Mouse (Mus musculus) c-Kit-positive CD71-positive TER-119-negative erythroid progenitor cells, embryonic 14.5 days (primary cell): ENCODE results near the gene Fate1.
A peak's percentile ranks its signal among the peaks of the same experiment; 100 is the strongest.
"Not testable (repeated sequence)": the region's sequence is repeated elsewhere in the genome, so short reads cannot be mapped to it uniquely, and the experiment has no call there.

Experiments
- DNase-seq: peaks from one replicate; pipeline ENCODE4 v3.0.0-alpha.2; 2013; ENCODE audit warnings: low read depth

Fate1 gene

GRCm38 (mm10) chrX:71972686-71973085 is at the start of gene Fate1:
Gene Fate1 (plus strand): TSS chrX:71972986.
- no peak for DNase-seq

GRCm38 (mm10) chrX:71946631-71947030 is 26.2 kb upstream of the Fate1 start:
- peak; percentile 16 for DNase-seq

GRCm38 (mm10) chrX:71958366-71958765 is 14.4 kb upstream of the Fate1 start:
- DNase-seq, result no peak

- no peak for DNase-seq
Measured at GRCm38 (mm10) chrX:71962073-71963051, 10.4 kb upstream of the Fate1 start, which contains the start of gene Prrg3. Gene Prrg3 (plus strand): TSS chrX:71962624.

- no peak for DNase-seq
Measured at GRCm38 (mm10) chrX:71963275-71963912, 9.4 kb upstream of the Fate1 start.

GRCm38 (mm10) chrX:71968216-71968615 is 4.6 kb upstream of the Fate1 start:
- DNase-seq, result no peak

- DNase-seq, result no peak
Measured at GRCm38 (mm10) chrX:71968816-71969215, 4.0 kb upstream of the Fate1 start.

GRCm38 (mm10) chrX:71971325-71971724 is 1.5 kb upstream of the Fate1 start:
- no peak for DNase-seq

GRCm38 (mm10) chrX:71977681-71978080 is 4.9 kb downstream of the Fate1 start:
- not testable (repeated sequence) for DNase-seq

GRCm38 (mm10) chrX:71980443-71980842 is 7.7 kb downstream of the Fate1 start:
- DNase-seq, result no peak

GRCm38 (mm10) chrX:71981322-71981721 is 8.5 kb downstream of the Fate1 start:
- no peak for DNase-seq

GRCm38 (mm10) chrX:71983205-71983604 is 10.4 kb downstream of the Fate1 start:
- no peak for DNase-seq

- no peak for DNase-seq
Measured at GRCm38 (mm10) chrX:71983775-71984174, 11.0 kb downstream of the Fate1 start.

- no peak for DNase-seq
Measured at GRCm38 (mm10) chrX:71991549-71991948, 18.8 kb downstream of the Fate1 start, which contains the start of gene Cnga2. Gene Cnga2 (plus strand): TSS chrX:71991849.

- DNase-seq, result no peak
Measured at GRCm38 (mm10) chrX:71995972-71996371, 23.2 kb downstream of the Fate1 start.

GRCm38 (mm10) chrX:72009930-72010329 is 37.1 kb downstream of the Fate1 start:
- no peak for DNase-seq

- no peak for DNase-seq
Measured at GRCm38 (mm10) chrX:72012236-72012635, 39.5 kb downstream of the Fate1 start.

- no peak for DNase-seq
Measured at GRCm38 (mm10) chrX:72012804-72013203, 40.0 kb downstream of the Fate1 start.

- no peak for DNase-seq
Measured at GRCm38 (mm10) chrX:72022241-72022640, 49.5 kb downstream of the Fate1 start.

- no peak for DNase-seq
Measured at GRCm38 (mm10) chrX:72022750-72023398, 50.1 kb downstream of the Fate1 start.

GRCm38 (mm10) chrX:72023542-72023941 is 50.8 kb downstream of the Fate1 start:
- no peak for DNase-seq
